Mouse (Mus musculus): ENCODE data around the gene Iqca. TPM values are rescaled to one million over a fixed set of nuclear protein-coding genes. Genes with fewer than 3 reads are reported as not detected.

The Iqca gene
- total RNA-seq, 2 experiments from 2014 or later = 0.76 to 1.7 TPM

- DNase-seq (ENCODE audit: extremely low spot score in 1 of 2, low spot score in 1 of 2) = no peak
Measured at GRCm38 (mm10) chr1:90071812-90072580, 81.2 kb downstream of the Iqca start.

DNA sequence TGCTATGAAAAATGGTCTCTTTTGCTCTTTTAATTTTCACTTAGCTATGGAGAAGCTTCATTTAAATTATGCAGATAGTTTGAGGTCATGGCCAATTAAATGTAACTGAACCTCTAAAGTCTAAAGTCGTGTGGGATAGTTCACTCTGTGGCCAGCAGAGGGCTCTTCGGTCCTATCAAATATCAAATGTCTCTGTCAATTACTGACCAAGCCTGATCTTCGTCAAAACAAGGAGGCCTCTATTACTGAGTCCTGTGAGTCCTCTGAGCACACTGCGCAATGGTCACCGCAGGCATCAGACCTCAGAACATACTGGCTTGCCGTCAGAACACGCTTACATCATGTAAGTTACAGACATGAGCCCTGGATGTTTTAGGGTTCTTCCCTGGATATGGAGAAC lies 92.6 kb downstream of the Iqca start:
- peak; percentile 53 to 73 for DNase-seq (ENCODE audit: extremely low spot score in 1 of 2, low spot score in 1 of 2)

DNA sequence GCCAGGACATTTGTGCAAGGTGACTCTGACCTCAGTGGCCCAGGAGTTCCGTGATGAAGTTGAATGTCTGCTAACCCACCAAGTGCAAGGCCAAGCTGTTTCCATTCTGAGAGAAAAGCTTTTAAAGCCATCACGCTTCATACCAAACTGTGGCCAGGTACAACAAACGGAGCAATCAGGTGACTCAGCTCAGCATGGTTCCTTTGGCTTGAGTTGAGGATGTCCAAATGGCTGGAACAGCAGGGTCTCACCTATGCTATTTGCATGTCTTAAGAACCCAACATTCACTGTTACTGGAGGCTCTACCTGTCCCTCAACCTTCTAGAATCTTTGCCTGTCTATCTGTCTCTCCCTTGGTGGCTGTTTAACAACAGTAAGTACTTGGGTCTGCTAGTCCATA lies 93.1 kb downstream of the Iqca start:
- no peak for DNase-seq (ENCODE audit: extremely low spot score in 1 of 2, low spot score in 1 of 2)

- peak in 1 of 2 experiments; percentile 25 for DNase-seq (ENCODE audit: extremely low spot score in 1 of 2, low spot score in 1 of 2)
Measured at GRCm38 (mm10) chr1:90054991-90055390, 98.2 kb downstream of the Iqca start.

GRCm38 (mm10) chr1:90051347-90051746 lies 101.9 kb downstream of the Iqca start:
- peak in 1 of 2 experiments; percentile 62 for DNase-seq (ENCODE audit: extremely low spot score in 1 of 2, low spot score in 1 of 2)

GRCm38 (mm10) chr1:90050046-90050739 lies 103.0 kb downstream of the Iqca start:
- DNase-seq (ENCODE audit: extremely low spot score in 1 of 2, low spot score in 1 of 2) = no peak

GRCm38 (mm10) chr1:90028305-90028704 lies 124.9 kb downstream of the Iqca start:
- DNase-seq (ENCODE audit: extremely low spot score in 1 of 2, low spot score in 1 of 2) = no peak

DNA sequence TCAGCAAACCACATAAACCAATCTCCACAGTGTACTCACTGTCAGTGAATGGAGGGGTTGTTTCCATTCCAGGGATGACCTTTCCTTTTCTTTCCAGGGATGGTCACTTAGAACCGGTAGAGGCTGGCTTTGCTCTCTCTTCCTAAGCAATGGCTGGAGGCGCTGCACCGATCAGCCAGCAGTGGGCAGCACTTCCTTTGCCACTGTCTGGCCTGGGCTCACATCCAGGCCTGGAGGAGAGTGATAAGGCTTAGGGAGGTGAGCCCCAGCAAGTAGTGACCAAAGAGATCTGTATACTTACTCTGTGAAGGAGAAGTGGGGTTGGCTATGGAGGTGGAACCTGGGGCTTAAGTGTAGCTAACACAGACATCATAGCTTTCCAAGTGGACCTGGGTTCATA lies 126.3 kb downstream of the Iqca start:
- peak in 1 of 2 experiments; percentile 29 for DNase-seq (ENCODE audit: extremely low spot score in 1 of 2, low spot score in 1 of 2)

GRCm38 (mm10) chr1:90020336-90020735 lies 132.9 kb downstream of the Iqca start:
- DNase-seq (ENCODE audit: extremely low spot score in 1 of 2, low spot score in 1 of 2) = no peak

- no peak for DNase-seq (ENCODE audit: extremely low spot score in 1 of 2, low spot score in 1 of 2)
Measured at GRCm38 (mm10) chr1:90018071-90018470, 135.1 kb downstream of the Iqca start.

DNA sequence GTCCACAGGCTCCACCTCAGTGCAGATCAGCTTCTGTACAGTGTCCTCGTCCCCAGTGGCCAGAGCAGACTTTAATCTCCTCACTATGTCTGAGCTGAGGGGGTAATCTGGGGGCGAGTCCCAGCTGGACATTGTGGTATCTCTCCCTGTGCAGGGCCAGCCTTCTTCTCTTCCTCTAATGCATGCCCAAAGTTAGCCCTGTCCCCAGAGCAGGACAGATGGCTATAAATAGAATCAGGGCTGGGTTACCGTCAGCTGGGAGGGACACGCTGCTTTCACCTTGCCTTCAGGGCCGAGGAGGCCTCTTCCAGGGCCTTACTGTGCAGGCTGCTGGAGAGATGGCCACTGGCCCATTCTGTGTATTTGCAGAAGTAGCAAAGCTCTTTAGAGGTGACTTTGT lies 138.8 kb downstream of the Iqca start, which contains the start of gene Asb18:
TSS of gene Asb18 (minus strand) at position 221 of the 400 bp plus-strand sequence.
- DNase-seq (ENCODE audit: extremely low spot score in 1 of 2, low spot score in 1 of 2) = no peak

DNA sequence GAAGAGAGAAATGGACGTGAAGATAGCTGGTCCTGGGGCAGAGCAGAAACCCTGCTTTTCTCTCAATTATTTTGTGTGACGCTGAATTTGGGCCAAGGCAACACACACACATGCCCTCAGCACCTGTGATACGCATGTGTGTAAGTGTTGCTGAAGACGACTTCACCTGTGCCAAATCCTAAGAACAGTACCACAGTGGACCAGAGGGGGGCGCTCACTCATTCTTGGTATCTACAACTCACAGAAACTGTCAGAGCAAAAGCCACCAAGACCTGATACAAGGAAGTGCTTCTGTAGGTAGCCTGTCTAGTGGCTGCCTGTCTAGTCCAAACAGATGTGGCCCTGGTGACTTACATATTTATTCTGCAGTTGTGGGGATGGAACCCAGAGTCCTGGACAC lies 139.9 kb downstream of the Iqca start:
- DNase-seq (ENCODE audit: extremely low spot score in 1 of 2, low spot score in 1 of 2) = no peak

DNA sequence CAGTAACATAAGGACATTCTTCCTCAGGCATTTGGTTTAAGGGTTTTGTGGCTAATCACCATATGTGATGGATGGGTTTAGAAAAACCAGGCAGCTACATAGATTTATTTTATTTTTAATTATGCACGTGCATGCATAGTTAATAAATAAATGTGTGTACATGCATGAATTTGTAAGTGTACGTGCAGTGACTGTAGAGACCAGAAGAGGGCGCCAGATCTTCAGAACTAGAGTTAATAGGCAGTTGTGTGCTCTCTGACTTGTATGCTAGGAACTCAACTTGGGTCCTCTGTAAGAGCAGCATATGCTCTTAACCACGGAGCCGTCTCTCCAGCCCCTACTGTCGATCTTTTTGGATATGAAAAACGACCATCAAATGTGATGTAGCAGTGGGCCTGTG lies 140.4 kb downstream of the Iqca start:
- DNase-seq (ENCODE audit: extremely low spot score in 1 of 2, low spot score in 1 of 2) = no peak

DNA sequence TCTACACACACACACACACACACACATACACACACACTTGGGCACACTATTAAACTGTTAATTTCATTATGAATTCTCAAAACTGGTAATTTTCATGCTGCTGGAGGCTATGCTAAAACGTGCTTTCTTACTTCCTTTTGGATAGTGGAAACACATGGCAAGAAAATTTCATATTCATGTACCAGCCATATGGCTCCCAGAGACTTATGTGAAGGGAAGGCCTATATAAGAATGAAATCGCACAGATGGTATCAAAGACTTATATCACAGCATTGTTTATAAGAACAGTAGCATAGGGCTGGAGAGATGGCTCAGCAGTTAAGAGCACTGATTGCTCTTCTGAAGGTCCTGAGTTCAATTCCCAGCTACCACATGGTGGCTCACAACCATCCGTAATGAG lies 141.0 kb downstream of the Iqca start:
- no peak for DNase-seq (ENCODE audit: extremely low spot score in 1 of 2, low spot score in 1 of 2)

DNA sequence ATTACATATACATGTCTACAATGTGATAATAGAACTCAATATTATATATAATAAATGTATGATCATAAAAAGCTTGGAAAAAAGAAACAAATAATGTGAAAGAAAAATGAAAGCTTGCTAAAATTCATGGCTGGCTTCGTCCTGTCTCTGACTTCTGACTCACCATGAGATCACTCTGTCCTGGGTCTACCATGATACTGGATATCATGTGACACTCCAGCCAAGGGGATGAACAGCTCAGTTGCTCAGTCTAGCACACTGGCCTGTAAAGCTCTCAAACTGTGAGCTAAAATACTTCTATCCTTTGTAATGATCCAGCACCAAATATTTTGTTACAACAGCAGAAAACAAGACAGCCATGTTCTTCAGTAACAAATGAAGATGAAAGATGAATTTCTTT lies 143.1 kb downstream of the Iqca start:
- no peak for DNase-seq (ENCODE audit: extremely low spot score in 1 of 2, low spot score in 1 of 2)

DNA sequence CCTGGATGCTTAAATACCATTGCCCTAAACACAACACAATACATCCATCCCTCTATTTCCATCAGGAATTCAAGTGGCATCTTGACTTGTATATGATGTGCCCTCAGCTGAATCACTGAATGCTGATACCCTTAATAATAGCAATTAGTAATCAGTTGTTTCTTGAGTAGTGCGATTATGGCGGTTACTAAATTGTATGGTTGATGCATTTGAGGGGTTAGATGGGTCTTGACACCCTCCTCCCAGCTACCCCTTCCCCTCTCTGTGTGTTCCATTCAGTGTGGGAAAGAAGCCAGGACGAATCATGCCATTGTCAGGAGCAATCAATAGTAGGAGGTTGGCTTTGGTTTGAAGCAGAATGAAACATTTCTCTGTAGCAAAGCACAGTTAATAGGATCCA lies 144.0 kb downstream of the Iqca start:
- DNase-seq (ENCODE audit: extremely low spot score in 1 of 2, low spot score in 1 of 2) = no peak

- peak; percentile 23 to 35 for DNase-seq (ENCODE audit: extremely low spot score in 1 of 2, low spot score in 1 of 2)
Measured at GRCm38 (mm10) chr1:90006666-90007065, 146.5 kb downstream of the Iqca start.

DNA sequence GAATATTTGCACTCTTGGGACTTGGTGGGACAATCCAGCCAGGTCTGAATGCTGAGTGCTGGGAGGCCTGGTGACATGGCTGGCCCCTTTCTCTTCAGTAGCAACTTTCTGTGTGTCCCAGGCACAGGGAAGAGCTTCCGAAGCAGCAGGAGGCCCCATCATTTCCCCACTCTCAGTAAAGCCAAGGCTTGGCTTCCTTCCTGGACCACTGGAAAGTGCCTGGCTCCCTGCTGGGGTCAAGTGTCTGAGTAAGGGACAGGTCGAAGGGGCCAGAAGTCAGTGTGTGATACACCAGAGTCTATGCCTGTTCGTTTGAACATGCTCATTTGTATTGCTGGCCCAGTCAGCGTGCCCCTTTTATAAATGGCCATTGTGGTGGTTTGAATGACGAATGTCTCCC lies 152.2 kb downstream of the Iqca start:
- no peak for DNase-seq (ENCODE audit: extremely low spot score in 1 of 2, low spot score in 1 of 2)

DNA sequence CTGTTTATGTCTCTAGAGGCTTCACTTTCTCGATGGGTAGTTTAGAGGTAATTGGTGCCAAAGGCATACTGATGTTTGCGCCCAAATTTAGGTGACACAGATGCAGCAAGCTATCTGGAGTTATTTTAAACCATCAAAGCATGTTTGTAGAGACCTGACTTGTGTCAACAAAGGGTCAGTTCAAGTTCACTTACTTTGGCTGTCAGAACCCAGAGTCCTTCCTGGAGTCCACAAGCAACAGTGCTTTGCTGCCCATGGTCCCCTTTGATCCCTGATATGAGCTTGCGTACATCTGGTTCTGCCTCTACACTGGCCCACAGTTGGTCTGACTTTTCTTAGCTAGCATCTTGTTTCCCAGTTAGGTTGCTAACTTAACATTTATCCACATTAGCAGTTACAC lies 153.3 kb downstream of the Iqca start:
- DNase-seq (ENCODE audit: extremely low spot score in 1 of 2, low spot score in 1 of 2) = no peak

GRCm38 (mm10) chr1:89998696-89999095 lies 154.5 kb downstream of the Iqca start:
- DNase-seq (ENCODE audit: extremely low spot score in 1 of 2, low spot score in 1 of 2) = no peak

DNA sequence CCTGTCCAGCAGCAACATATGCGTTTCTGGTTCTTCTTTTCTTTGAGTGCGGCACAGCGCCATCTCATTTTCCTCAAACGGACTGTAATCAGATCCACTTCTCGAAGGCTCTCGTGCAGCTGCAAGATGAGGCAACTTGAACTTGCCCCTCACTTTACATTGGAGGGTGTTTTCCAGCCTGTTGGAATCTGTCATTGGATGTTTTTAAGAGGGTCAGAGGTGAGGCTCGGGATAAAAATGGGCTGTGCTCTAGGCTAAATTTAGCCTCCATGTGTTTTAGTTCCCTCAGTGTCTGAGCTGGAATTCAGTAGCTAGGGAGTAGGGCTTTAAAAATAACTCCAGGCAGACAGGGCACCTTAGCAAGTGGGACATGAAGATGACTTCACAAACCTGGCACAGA lies 155.1 kb downstream of the Iqca start:
- no peak for DNase-seq (ENCODE audit: extremely low spot score in 1 of 2, low spot score in 1 of 2)

GRCm38 (mm10) chr1:89992256-89992655 lies 160.9 kb downstream of the Iqca start:
- no peak for DNase-seq (ENCODE audit: extremely low spot score in 1 of 2, low spot score in 1 of 2)

Measured in layer of hippocampus, postnatal 25 days (tissue).